Mouse (Mus musculus): ENCODE data around the gene Arid1a. TPM values are rescaled to one million over a fixed set of nuclear protein-coding genes. Genes with fewer than 3 reads are reported as not detected.

Gene Arid1a
- polyA plus RNA-seq, 1 experiment = 29.1 TPM

- H3K36me3 ChIP-seq (replicated peaks; ENCODE audit: low read length) = peaks cover 11% of the 10 kb centered on the region
- no peaks in the 10 kb centered on the region for H3K27me3 ChIP-seq (replicated peaks)
- H3K4me3 ChIP-seq (replicated peaks) = no peak overlapping the region
- peaks cover 13% of the 10 kb centered on the region for H3K4me1 ChIP-seq
- TF ChIP-seq FLI1 (IDR thresholded peaks at IDR 0.05; ENCODE audit: low read length) = no peak
- no peak for TF ChIP-seq GATA1 (IDR thresholded peaks at IDR 0.05; ENCODE audit: borderline replicate concordance, low read length)
- H3K9me3 ChIP-seq = peaks cover 32% of the 10 kb centered on the region
These were observed 110.9 kb downstream of the Arid1a start for GRCm38 (mm10) chr4:133645680-133646079.

GRCm38 (mm10) chr4:133645195-133645594, 111.4 kb downstream of the Arid1a start:
- peaks cover 12% of the 10 kb centered on the region for H3K4me1 ChIP-seq
- H3K27me3 ChIP-seq (replicated peaks) = no peaks in the 10 kb centered on the region
- TF ChIP-seq GATA1 (IDR thresholded peaks at IDR 0.05; ENCODE audit: borderline replicate concordance, low read length) (no peak), FLI1 (IDR thresholded peaks at IDR 0.05; ENCODE audit: low read length) (no peak)

GRCm38 (mm10) chr4:133634043-133634410, 122.5 kb downstream of the Arid1a start:
- H3K9me3 ChIP-seq = peaks cover 5% of the 10 kb centered on the region
- peak overlapping the region; percentile 94 for H3K4me3 ChIP-seq (replicated peaks)
- peaks cover 23% of the 10 kb centered on the region for H3K36me3 ChIP-seq (replicated peaks; ENCODE audit: low read length)
- TF ChIP-seq GATA1 (IDR thresholded peaks at IDR 0.05; ENCODE audit: borderline replicate concordance, low read length) = no peak
- H3K27me3 ChIP-seq (replicated peaks) = no peaks in the 10 kb centered on the region
- H3K4me1 ChIP-seq = peaks cover 45% of the 10 kb centered on the region

More at GRCm38 (mm10) chr4:133645195-133645594, 111.4 kb downstream of the Arid1a start:
- Histone ChIP-seq H3K4me3 (replicated peaks) (no peak overlapping the region), H3K36me3 (replicated peaks; ENCODE audit: low read length) (peaks cover 11% of the 10 kb centered on the region), H3K9me3 (peaks cover 32% of the 10 kb centered on the region)

GRCm38 (mm10) chr4:133633332-133634042, 123.1 kb downstream of the Arid1a start:
- peak overlapping the region; percentile 94 for H3K4me3 ChIP-seq (replicated peaks)
- H3K4me1 ChIP-seq = peaks cover 51% of the 10 kb centered on the region
- H3K9me3 ChIP-seq = peaks cover 1% of the 10 kb centered on the region
- TF ChIP-seq FLI1 (IDR thresholded peaks at IDR 0.05; ENCODE audit: low read length) (no peak), GATA1 (IDR thresholded peaks at IDR 0.05; ENCODE audit: borderline replicate concordance, low read length) (no peak)
- H3K27me3 ChIP-seq (replicated peaks) = no peaks in the 10 kb centered on the region
- H3K36me3 ChIP-seq (replicated peaks; ENCODE audit: low read length) = peaks cover 24% of the 10 kb centered on the region

GRCm38 (mm10) chr4:133632483-133633327, 123.9 kb downstream of the Arid1a start:
- peak overlapping the region; percentile 94 for H3K4me3 ChIP-seq (replicated peaks)
- H3K27me3 ChIP-seq (replicated peaks) = no peaks in the 10 kb centered on the region
- no peaks in the 10 kb centered on the region for H3K9me3 ChIP-seq
- peaks cover 31% of the 10 kb centered on the region for H3K36me3 ChIP-seq (replicated peaks; ENCODE audit: low read length)
- no peak for TF ChIP-seq FLI1 (IDR thresholded peaks at IDR 0.05; ENCODE audit: low read length)
- TF ChIP-seq GATA1 (IDR thresholded peaks at IDR 0.05; ENCODE audit: borderline replicate concordance, low read length) = no peak
- peaks cover 59% of the 10 kb centered on the region for H3K4me1 ChIP-seq

- H3K4me3 ChIP-seq (replicated peaks) = peak overlapping the region; percentile 94
- TF ChIP-seq FLI1 (IDR thresholded peaks at IDR 0.05; ENCODE audit: low read length) = no peak
- TF ChIP-seq GATA1 (IDR thresholded peaks at IDR 0.05; ENCODE audit: borderline replicate concordance, low read length) = no peak
These were observed 124.7 kb downstream of the Arid1a start for GRCm38 (mm10) chr4:133631769-133632411.

GRCm38 (mm10) chr4:133631071-133631768, 125.3 kb downstream of the Arid1a start:
- H3K9me3 ChIP-seq = no peaks in the 10 kb centered on the region
- peak overlapping the region; percentile 94 for H3K4me3 ChIP-seq (replicated peaks)
- no peaks in the 10 kb centered on the region for H3K27me3 ChIP-seq (replicated peaks)
- H3K4me1 ChIP-seq = peaks cover 72% of the 10 kb centered on the region
- TF ChIP-seq FLI1 (IDR thresholded peaks at IDR 0.05; ENCODE audit: low read length) (no peak), GATA1 (IDR thresholded peaks at IDR 0.05; ENCODE audit: borderline replicate concordance, low read length) (no peak)
- peaks cover 44% of the 10 kb centered on the region for H3K36me3 ChIP-seq (replicated peaks; ENCODE audit: low read length)

More at GRCm38 (mm10) chr4:133631769-133632411, 124.7 kb downstream of the Arid1a start:
- Histone ChIP-seq H3K27me3 (replicated peaks) (no peaks in the 10 kb centered on the region), H3K4me1 (peaks cover 65% of the 10 kb centered on the region), H3K9me3 (no peaks in the 10 kb centered on the region), H3K36me3 (replicated peaks; ENCODE audit: low read length) (peaks cover 37% of the 10 kb centered on the region)

GRCm38 (mm10) chr4:133630326-133630920, 126.1 kb downstream of the Arid1a start:
- Histone ChIP-seq H3K4me1 (peaks cover 80% of the 10 kb centered on the region), H3K4me3 (replicated peaks) (peak overlapping the region; percentile 94), H3K9me3 (no peaks in the 10 kb centered on the region), H3K36me3 (replicated peaks; ENCODE audit: low read length) (peaks cover 52% of the 10 kb centered on the region), H3K27me3 (replicated peaks) (no peaks in the 10 kb centered on the region)
- TF ChIP-seq FLI1 (IDR thresholded peaks at IDR 0.05; ENCODE audit: low read length) = no peak
- TF ChIP-seq GATA1 (IDR thresholded peaks at IDR 0.05; ENCODE audit: borderline replicate concordance, low read length) = no peak

GRCm38 (mm10) chr4:133629191-133629590, 127.4 kb downstream of the Arid1a start:
- peaks cover 88% of the 10 kb centered on the region for H3K4me1 ChIP-seq

More at GRCm38 (mm10) chr4:133629191-133629590, 127.4 kb downstream of the Arid1a start:
- H3K27me3 ChIP-seq (replicated peaks) = no peaks in the 10 kb centered on the region
- TF ChIP-seq FLI1 (IDR thresholded peaks at IDR 0.05; ENCODE audit: low read length) (no peak), GATA1 (IDR thresholded peaks at IDR 0.05; ENCODE audit: borderline replicate concordance, low read length) (no peak)
- H3K9me3 ChIP-seq = no peaks in the 10 kb centered on the region
- H3K36me3 ChIP-seq (replicated peaks; ENCODE audit: low read length) = peaks cover 63% of the 10 kb centered on the region
- H3K4me3 ChIP-seq (replicated peaks) = no peak overlapping the region

Other genes with a start within 250 kb of the Arid1a start
- 0.83 and 4.7 TPM in 2 replicates for gene Kdf1, start 237.8 kb downstream of the Arid1a start, polyA plus RNA-seq (2012; ENCODE audit: insufficient read depth, low replicate concordance)
- gene Nudc, start 210.8 kb downstream of the Arid1a start, polyA plus RNA-seq (2012; ENCODE audit: insufficient read depth, low replicate concordance) = 27.7 and 283 TPM in 2 replicates
- gene Nr0b2, start 203.4 kb downstream of the Arid1a start, polyA plus RNA-seq (2012; ENCODE audit: insufficient read depth, low replicate concordance) = not detected in 2 replicates
- 5.4 and 30.6 TPM in 2 replicates for gene Gpatch3, start 182.0 kb downstream of the Arid1a start, polyA plus RNA-seq (2012; ENCODE audit: insufficient read depth, low replicate concordance)
- gene Gpn2, start 172.4 kb downstream of the Arid1a start, polyA plus RNA-seq (2012; ENCODE audit: insufficient read depth, low replicate concordance) = 45.3 and 49.8 TPM in 2 replicates
- 9.2 and 15.3 TPM in 2 replicates for gene Sfn, start 154.6 kb downstream of the Arid1a start, polyA plus RNA-seq (2012; ENCODE audit: insufficient read depth, low replicate concordance)
- gene Zdhhc18, start 106.6 kb downstream of the Arid1a start, polyA plus RNA-seq (2012; ENCODE audit: insufficient read depth, low replicate concordance) = 53.7 and 98.5 TPM in 2 replicates
- 9.8 and 12.4 TPM in 2 replicates for gene Pigv, start 84.1 kb downstream of the Arid1a start, polyA plus RNA-seq (2012; ENCODE audit: insufficient read depth, low replicate concordance)
- gene Rps6ka1, start 131.0 kb upstream of the Arid1a start, polyA plus RNA-seq (2012; ENCODE audit: insufficient read depth, low replicate concordance) = 35.6 and 41.3 TPM in 2 replicates
- 89.8 and 993 TPM in 2 replicates for gene Hmgn2, start 211.9 kb upstream of the Arid1a start, polyA plus RNA-seq (2012; ENCODE audit: insufficient read depth, low replicate concordance)
- gene Dhdds, start 244.1 kb upstream of the Arid1a start, polyA plus RNA-seq (2012; ENCODE audit: insufficient read depth, low replicate concordance) = 4.5 and 32.2 TPM in 2 replicates

All from megakaryocyte, embryonic 14.5 days (primary cell).